Mouse (Mus musculus): ENCODE measurements around the gene Lrrc61. TPM values are rescaled to one million over a fixed set of nuclear protein-coding genes. Genes with fewer than 3 reads are reported as not detected.

Lrrc61 gene
- polyA plus RNA-seq, 1 experiment: not detected

DNA sequence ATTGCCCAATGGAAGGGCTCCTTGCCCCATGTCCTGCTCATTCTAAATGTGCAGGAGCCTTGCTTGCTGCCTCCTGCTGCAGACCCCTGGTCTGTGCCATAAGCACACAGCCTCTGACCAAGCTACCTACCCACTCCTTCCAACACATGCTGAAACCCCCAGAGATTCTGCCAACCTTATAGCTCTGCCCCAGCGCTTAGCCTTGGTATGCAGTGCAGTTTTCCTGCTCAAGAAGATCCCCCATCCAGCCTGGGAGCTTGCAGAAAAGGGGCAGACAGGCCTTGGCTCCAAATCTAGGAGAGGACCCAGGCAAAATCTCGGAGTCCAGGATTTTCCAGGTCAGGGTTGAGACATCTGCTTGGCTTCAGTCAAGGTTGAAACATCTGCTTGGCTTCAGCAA is 21.1 kb upstream of the Lrrc61 start:
- 85% methylated on average over 2 of the region's 2 CpGs for WGBS
- Histone ChIP-seq H3K4me1 (ENCODE audit: control insufficient read depth, insufficient read depth, low read length) (peaks cover 21% of the 10 kb centered on the region), H3K27ac (ENCODE audit: insufficient read depth, low read depth, low read length) (no peak overlapping the region), H3K4me3 (ENCODE audit: insufficient read depth, low read depth, low read length) (no peak overlapping the region)
- TF ChIP-seq CTCF (IDR thresholded peaks at IDR 0.05; ENCODE audit: insufficient read depth, low read depth, low read length) (no peak), POLR2A (IDR thresholded peaks at IDR 0.05; ENCODE audit: insufficient read depth, low read depth, low read length) (no peak)

- WGBS: 85% methylated on average over 8 of the region's 8 CpGs
- TF ChIP-seq POLR2A (IDR thresholded peaks at IDR 0.05; ENCODE audit: insufficient read depth, low read depth, low read length) (no peak), CTCF (IDR thresholded peaks at IDR 0.05; ENCODE audit: insufficient read depth, low read depth, low read length) (no peak)
- H3K27ac ChIP-seq (ENCODE audit: insufficient read depth, low read depth, low read length): no peak overlapping the region
- peaks cover 16% of the 10 kb centered on the region for H3K4me1 ChIP-seq (ENCODE audit: control insufficient read depth, insufficient read depth, low read length)
- no peak overlapping the region for H3K4me3 ChIP-seq (ENCODE audit: insufficient read depth, low read depth, low read length)
Measured at GRCm38 (mm10) chr6:48534913-48535312, 19.7 kb upstream of the Lrrc61 start.

DNA sequence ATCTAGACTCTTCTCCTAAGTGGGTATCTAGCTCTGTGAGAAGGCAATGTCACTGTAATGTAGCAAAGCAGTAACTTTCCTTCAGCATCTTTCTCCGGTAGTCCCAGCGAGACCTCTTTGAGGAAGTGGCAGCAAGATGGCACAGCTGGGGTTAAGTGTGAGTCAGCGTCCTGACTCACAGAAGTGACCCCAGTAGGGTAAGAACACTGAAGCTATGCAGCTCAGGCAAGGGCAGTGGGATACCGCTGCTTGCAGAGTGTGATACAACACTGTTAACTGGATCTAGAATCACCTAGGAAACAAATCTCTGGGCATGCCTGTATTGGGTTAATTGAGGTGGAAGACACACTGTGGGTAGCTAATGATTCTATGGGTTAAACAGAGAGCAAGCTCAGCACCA is 18.5 kb upstream of the Lrrc61 start:
- H3K27ac ChIP-seq (ENCODE audit: insufficient read depth, low read depth, low read length): no peak overlapping the region
- TF ChIP-seq POLR2A (IDR thresholded peaks at IDR 0.05; ENCODE audit: insufficient read depth, low read depth, low read length) (no peak), CTCF (IDR thresholded peaks at IDR 0.05; ENCODE audit: insufficient read depth, low read depth, low read length) (no peak)
- peaks cover 12% of the 10 kb centered on the region for H3K4me1 ChIP-seq (ENCODE audit: control insufficient read depth, insufficient read depth, low read length)
- 69% methylated on average over 4 of the region's 4 CpGs for WGBS
- no peak overlapping the region for H3K4me3 ChIP-seq (ENCODE audit: insufficient read depth, low read depth, low read length)

GRCm38 (mm10) chr6:48537105-48537954 is 17.3 kb upstream of the Lrrc61 start, which contains the start of gene Atp6v0e2:
TSS of gene Atp6v0e2 (plus strand) at chr6:48537615.
- TF ChIP-seq POLR2A (IDR thresholded peaks at IDR 0.05; ENCODE audit: insufficient read depth, low read depth, low read length) (peak; percentile 25; the same call in 1 of the 2 replicates), CTCF (IDR thresholded peaks at IDR 0.05; ENCODE audit: insufficient read depth, low read depth, low read length) (no peak)
- H3K4me1 ChIP-seq (ENCODE audit: control insufficient read depth, insufficient read depth, low read length): peaks cover 12% of the 10 kb centered on the region
- WGBS: 4% methylated on average over 38 of the region's 38 CpGs
- H3K4me3 ChIP-seq (ENCODE audit: insufficient read depth, low read depth, low read length): peak within 1 kb of the TSS; percentile 54
- peak within 1 kb of the TSS; percentile 76 for H3K27ac ChIP-seq (ENCODE audit: insufficient read depth, low read depth, low read length)

DNA sequence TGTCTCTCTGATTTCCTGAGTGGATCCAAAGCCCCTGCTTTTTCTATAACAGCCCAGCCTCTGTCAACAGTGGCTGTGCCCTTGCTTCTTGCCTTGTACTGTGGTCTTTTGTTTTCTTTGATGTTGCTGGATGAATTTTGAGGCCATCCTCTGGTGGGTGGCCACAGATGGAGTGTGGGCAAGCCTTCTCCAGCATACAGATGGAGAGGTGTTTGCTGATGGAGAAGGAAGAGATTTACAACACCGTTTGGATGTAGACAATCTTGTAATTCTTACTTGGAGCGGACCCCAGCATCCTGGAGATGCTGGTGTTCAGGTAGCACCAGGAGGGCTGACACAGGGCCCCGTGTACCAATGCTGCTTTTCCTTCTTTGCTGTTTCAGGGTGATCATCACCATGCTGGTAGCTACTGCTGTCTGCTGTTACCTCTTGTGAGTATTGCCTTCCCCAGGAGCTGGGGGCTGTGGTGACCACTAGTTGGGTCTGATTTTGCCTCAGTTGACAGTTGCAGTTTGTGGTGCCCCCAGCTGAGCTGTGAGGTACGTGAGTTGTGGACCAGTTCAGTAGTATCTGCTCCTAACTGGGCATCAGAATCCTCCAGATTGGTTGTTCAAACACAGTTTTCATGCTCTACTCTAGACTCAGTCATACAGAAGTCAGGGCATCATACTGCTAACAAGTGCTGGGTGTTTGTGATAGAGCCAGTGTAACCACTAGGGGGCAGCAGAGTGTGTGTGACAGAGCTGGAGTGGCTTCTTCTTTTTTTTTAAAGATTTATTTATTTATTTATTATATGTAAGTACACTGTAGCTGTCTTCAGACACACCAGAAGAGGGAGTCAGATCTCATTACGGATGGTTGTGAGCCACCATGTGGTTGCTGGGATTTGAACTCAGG is 15.5 kb upstream of the Lrrc61 start:
- no peak overlapping the region for H3K27ac ChIP-seq (ENCODE audit: insufficient read depth, low read depth, low read length)
- peaks cover 12% of the 10 kb centered on the region for H3K4me1 ChIP-seq (ENCODE audit: control insufficient read depth, insufficient read depth, low read length)
- TF ChIP-seq POLR2A (IDR thresholded peaks at IDR 0.05; ENCODE audit: insufficient read depth, low read depth, low read length): no peak
- TF ChIP-seq CTCF (IDR thresholded peaks at IDR 0.05; ENCODE audit: insufficient read depth, low read depth, low read length): no peak
- no peak overlapping the region for H3K4me3 ChIP-seq (ENCODE audit: insufficient read depth, low read depth, low read length)
- WGBS: 64% methylated on average over 5 of the region's 5 CpGs

- 58% methylated on average over 5 of the region's 5 CpGs for WGBS
- H3K27ac ChIP-seq (ENCODE audit: insufficient read depth, low read depth, low read length): no peak overlapping the region
- H3K4me1 ChIP-seq (ENCODE audit: control insufficient read depth, insufficient read depth, low read length): peaks cover 12% of the 10 kb centered on the region
- no peak for TF ChIP-seq POLR2A (IDR thresholded peaks at IDR 0.05; ENCODE audit: insufficient read depth, low read depth, low read length)
- no peak for TF ChIP-seq CTCF (IDR thresholded peaks at IDR 0.05; ENCODE audit: insufficient read depth, low read depth, low read length)
- no peak overlapping the region for H3K4me3 ChIP-seq (ENCODE audit: insufficient read depth, low read depth, low read length)
Measured at GRCm38 (mm10) chr6:48539860-48540259, 14.7 kb upstream of the Lrrc61 start.

- Histone ChIP-seq H3K4me3 (ENCODE audit: insufficient read depth, low read depth, low read length) (no peak overlapping the region), H3K4me1 (ENCODE audit: control insufficient read depth, insufficient read depth, low read length) (peaks cover 12% of the 10 kb centered on the region), H3K27ac (ENCODE audit: insufficient read depth, low read depth, low read length) (no peak overlapping the region)
- 77% methylated on average over 3 of the region's 3 CpGs for WGBS
- TF ChIP-seq POLR2A (IDR thresholded peaks at IDR 0.05; ENCODE audit: insufficient read depth, low read depth, low read length): no peak
- TF ChIP-seq CTCF (IDR thresholded peaks at IDR 0.05; ENCODE audit: insufficient read depth, low read depth, low read length): no peak
Measured at GRCm38 (mm10) chr6:48540721-48541120, 13.9 kb upstream of the Lrrc61 start.

- no peak for TF ChIP-seq POLR2A (IDR thresholded peaks at IDR 0.05; ENCODE audit: insufficient read depth, low read depth, low read length)
- TF ChIP-seq CTCF (IDR thresholded peaks at IDR 0.05; ENCODE audit: insufficient read depth, low read depth, low read length): no peak
- 65% methylated on average over 7 of the region's 7 CpGs for WGBS
- Histone ChIP-seq H3K27ac (ENCODE audit: insufficient read depth, low read depth, low read length) (no peak overlapping the region), H3K4me1 (ENCODE audit: control insufficient read depth, insufficient read depth, low read length) (peaks cover 11% of the 10 kb centered on the region), H3K4me3 (ENCODE audit: insufficient read depth, low read depth, low read length) (no peak overlapping the region)
Measured at GRCm38 (mm10) chr6:48541560-48542450, 12.8 kb upstream of the Lrrc61 start.
